Mouse (Mus musculus): Measurements from ENCODE around the gene Ank3. TPM values are rescaled to one million over a fixed set of nuclear protein-coding genes. Genes with fewer than 3 reads are reported as not detected.
A peak's percentile ranks its signal among the peaks of the same experiment; 100 is the strongest.

The Ank3 gene
- total RNA-seq, 2 experiments from 2014 or later = 459 to 516 TPM

DNA sequence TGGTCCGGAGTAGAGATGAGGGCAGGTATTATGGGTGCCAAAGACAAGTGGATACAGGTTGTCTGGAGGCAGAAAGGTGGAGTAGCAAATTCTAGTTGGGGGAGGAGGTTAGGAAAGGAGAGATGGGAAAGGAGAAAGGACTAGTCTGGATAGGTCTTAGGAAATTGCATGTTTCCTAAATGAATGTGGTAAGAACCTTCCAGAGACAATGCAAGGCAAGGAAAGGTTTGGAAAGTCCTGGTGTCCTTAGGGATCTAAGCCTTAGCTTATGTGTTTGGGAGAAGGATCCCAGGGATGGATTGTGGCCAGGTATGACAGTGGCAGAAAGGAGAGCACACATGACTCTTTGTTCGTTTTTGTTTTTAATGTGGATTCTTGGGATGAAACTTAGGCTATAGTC lies 139.7 kb downstream of the Ank3 start:
- no peak for DNase-seq

- DNase-seq = no peak
Observed at GRCm38 (mm10) chr10:69542439-69542838, 143.9 kb downstream of the Ank3 start.

GRCm38 (mm10) chr10:69543876-69544620 lies 145.5 kb downstream of the Ank3 start:
- DNase-seq = no peak

DNA sequence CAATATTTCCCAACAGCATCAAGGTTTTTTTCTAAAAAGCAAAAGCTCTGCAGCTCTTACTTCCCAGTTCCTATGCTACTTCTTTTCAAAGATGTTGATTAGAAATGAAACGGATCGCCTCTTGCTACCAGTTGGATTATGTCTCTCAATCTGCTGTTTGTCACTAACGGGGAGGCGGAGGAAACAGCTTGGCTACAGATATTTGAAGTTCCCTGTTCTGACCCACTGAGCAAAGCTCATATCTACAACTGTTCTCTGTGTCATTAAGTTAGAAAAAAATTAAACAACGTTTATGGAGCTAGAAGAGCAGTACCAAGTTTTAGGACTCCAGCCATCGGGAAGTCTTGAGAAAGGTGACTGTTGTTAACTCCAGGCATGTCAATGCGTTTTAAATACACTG lies 146.1 kb downstream of the Ank3 start:
- no peak for DNase-seq

- no peak for DNase-seq
Observed at GRCm38 (mm10) chr10:69545936-69546335, 147.4 kb downstream of the Ank3 start.

- DNase-seq = no peak
Observed at GRCm38 (mm10) chr10:69546643-69547042, 148.1 kb downstream of the Ank3 start.

- DNase-seq = no peak
Observed at GRCm38 (mm10) chr10:69548771-69549170, 150.2 kb downstream of the Ank3 start.

- no peak for DNase-seq
Observed at GRCm38 (mm10) chr10:69549221-69549620, 150.6 kb downstream of the Ank3 start.

GRCm38 (mm10) chr10:69550824-69551223 lies 152.3 kb downstream of the Ank3 start:
- no peak for DNase-seq

DNA sequence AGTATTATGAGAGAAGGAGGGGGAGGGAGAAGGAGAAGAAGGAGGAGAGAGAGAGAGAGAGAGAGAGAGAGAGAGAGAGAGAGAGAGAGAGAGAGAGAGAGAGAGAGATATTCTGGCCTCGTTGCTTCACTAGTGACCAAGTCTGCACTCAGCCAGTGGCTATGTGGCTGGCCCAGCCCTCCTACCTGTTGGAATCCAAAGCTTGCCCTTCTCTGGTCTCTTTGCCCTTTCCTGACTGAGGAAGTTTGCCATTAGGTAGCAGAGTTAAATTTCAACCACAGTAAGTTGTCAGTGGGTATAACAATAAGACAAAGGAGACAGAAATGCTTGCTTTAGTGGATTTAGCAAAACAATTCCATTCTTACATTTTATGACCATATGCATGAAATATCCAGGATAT lies 154.5 kb downstream of the Ank3 start:
- no peak for DNase-seq

GRCm38 (mm10) chr10:69555592-69555991 lies 157.0 kb downstream of the Ank3 start:
- no peak for DNase-seq

GRCm38 (mm10) chr10:69556278-69556677 lies 157.7 kb downstream of the Ank3 start:
- peak in 1 of 2 experiments; percentile 40 for DNase-seq

- no peak for DNase-seq
Observed at GRCm38 (mm10) chr10:69560237-69560636, 161.7 kb downstream of the Ank3 start.

GRCm38 (mm10) chr10:69562931-69563330 lies 164.4 kb downstream of the Ank3 start:
- no peak for DNase-seq

GRCm38 (mm10) chr10:69565052-69565451 lies 166.5 kb downstream of the Ank3 start:
- no peak for DNase-seq

DNA sequence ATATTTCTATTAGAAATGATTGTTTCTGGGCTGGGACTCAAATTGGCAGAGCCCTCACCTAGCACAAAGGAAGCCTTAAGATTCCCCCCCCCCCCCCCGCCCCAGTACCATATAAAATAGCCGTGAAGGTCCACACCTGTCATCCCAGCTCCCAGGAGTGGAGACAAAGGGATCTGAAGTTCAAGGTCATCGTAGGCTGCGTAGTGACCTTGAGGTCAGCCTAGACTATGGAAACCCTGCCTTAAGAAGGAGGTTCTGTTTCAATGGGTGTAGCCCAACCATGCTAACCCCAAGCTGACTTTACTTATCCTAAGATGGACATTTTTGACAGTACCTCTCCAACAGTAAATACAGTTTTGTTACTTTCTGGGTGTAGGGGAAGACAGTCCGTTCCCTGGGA lies 170.4 kb downstream of the Ank3 start:
- no peak for DNase-seq

- DNase-seq = no peak
Observed at GRCm38 (mm10) chr10:69569740-69570139, 171.2 kb downstream of the Ank3 start.

DNA sequence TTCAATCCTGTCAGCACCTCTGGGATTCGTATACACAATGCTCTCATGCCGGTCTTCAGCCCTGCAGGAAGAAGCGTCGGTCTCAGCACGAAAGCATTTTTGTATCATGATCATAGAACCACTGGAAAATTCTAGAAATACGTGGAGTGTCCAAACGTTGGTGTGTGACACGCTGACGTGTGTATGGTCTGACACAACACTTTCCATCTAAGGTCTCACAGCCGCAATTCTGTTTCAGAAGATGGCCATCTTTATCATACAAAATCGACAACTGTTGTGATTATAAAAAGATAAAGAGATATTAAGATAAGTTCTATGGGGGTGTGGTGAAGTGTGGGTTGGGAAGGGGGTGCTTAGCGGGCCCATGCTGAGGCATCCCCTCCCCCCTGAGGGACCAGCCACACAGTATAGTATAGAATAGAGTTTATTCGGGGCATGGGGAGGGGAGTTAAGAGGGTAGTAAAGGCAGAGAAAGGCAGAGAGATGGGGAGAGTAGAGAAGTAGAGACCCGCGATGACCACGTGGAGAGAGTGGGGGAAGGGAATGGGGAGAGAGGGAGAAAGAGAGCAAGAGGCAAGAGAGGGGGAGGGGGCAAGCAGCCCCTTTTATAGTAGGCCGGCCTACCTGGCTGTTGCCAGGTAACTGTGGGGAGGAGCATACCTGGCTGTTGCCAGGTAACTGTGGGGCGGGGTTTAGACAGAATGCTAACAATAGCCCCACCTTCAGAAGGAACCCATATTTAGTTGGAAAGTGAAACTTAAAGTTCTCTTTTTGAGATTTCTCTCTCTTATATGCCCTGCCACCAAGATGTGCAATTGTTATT lies 172.1 kb downstream of the Ank3 start:
- no peak for DNase-seq

GRCm38 (mm10) chr10:69571422-69571821 lies 172.8 kb downstream of the Ank3 start:
- no peak for DNase-seq

DNA sequence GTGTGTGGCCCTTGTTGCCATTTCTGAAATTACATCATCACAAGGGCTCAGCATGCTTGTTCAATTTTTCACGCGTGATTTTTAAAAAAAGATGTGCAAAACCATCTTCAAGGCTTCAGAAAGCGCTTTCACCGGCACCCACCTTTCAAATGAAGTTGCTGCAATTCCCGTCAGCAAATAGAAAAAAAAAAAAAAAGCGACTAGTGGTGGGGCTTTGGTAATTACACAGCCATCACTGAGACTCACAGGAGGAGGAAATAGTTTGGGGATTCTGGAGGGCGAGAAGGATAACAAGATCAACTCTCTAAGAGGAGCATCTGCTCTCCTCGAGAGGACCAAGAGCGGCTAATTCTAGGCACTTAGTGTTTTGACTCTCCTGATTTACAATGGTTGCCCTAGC lies 173.4 kb downstream of the Ank3 start:
- no peak for DNase-seq

GRCm38 (mm10) chr10:69573054-69573453 lies 174.5 kb downstream of the Ank3 start:
- no peak for DNase-seq

DNA sequence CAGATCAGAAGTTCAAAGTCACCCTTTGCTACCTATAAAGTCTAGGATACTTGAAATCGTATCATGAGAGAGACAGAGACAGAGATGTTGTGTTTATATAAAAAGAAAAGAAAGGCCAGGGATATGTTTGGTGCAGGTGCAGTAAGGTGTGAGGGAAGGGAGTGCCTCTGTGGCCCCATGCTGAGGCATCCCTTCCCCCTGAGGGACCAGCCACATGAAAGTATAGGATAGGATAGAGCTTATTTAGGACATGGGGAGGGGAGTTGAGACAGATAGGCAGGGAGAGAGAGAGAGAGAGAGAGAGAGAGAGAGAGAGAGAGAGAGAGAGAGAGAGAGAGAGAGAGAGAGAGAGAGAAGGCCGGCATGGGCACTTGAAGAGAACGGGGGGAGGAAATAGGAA lies 175.2 kb downstream of the Ank3 start:
- no peak for DNase-seq

GRCm38 (mm10) chr10:69574190-69574663 lies 175.7 kb downstream of the Ank3 start:
- DNase-seq = no peak

- no peak for DNase-seq
Observed at GRCm38 (mm10) chr10:69574894-69575293, 176.3 kb downstream of the Ank3 start.
